Comparison of ENCODE assay signal across 18 mouse cellular contexts in the genomic region with DNA sequence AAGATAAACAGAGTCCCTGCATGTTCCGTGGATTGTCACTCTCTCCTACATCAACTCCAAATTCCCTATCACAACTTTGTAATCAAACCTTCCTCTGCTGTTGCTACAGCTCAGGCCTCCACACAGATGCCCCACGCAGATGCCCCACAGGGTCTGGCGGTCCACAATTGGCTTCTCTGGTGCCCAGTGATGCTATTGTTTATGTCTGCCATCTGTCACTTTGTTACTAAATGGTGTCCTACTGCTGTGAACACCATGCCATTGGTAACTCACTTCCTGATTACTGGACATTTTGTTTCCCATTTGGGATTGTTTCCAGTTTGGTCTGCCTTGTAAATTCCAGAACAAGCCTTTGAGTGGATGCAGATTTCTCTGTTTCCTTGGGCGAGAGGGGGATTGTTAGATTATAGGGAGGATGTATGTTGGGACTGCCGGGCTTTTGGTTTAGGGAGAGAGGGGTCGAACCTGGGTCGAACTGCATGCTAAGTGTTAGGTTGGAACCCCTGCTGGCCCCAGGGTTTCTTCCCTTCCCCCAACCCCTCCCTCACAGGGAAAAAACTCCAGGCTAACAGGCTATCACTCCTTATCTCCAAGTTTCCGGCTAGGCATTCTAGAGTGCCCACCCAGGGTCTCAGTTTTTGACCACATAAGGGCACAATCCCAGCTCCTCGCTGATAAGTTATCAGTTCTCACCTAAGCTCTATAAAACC. TPM values are rescaled to one million over a fixed set of nuclear protein-coding genes. Genes with fewer than 3 reads are reported as not detected.
DNase-seq lines count a peak whose midpoint lies in the region; ATAC-seq lines count a peak whose summit lies in the region.
"Had no signal": no experiment of that assay in that cellular context is flagged by ENCODE, and none has a peak within 500 bp of the region (broad histone marks: within the 10 kb centered on the region; RNA-seq: fewer than 3 reads in every experiment).

No protein-coding gene starts in this region.

- ATAC-seq in heart, embryonic 15.5 days (replicated peaks; ENCODE audit: insufficient number of reproducible peaks, insufficient read depth, low FRiP score, low read depth): no peak
- ATAC-seq: CD4-positive, CD25-positive, alpha-beta regulatory T cell, adult 4 months; forebrain, embryonic 16.5 days; liver, embryonic 12.5 days had no signal

- no peak overlapping the region for H3K9ac ChIP-seq in heart, embryonic 15.5 days
- H3K9ac ChIP-seq: embryonic facial prominence, embryonic 12.5 days; liver, embryonic 12.5 days; midbrain, embryonic 12.5 days; neural tube, embryonic 12.5 days had no signal

- H3K4me3 ChIP-seq in heart, embryonic 15.5 days: no peak overlapping the region
- H3K4me3 ChIP-seq: embryonic facial prominence, embryonic 12.5 days; left cerebral cortex, adult 2 months; liver, embryonic 12.5 days; midbrain, embryonic 12.5 days; neural tube, embryonic 12.5 days had no signal

- no peak for DNase-seq in heart, adult 8-10 months (ENCODE audit: low spot score)
- DNase-seq in retina, postnatal 1 day: peak; percentile 48
- no peak for DNase-seq in retina, embryonic 14.5 days (ENCODE audit: low spot score)
- DNase-seq in cerebellum, postnatal 25 days: peak; percentile 83 to 85
- DNase-seq in lung, postnatal 4 days: peak; percentile 33 to 59
- no peak for DNase-seq in urinary bladder, postnatal 14 days (ENCODE audit: low spot score)
- DNase-seq in right cerebral cortex, adult 2 months (ENCODE audit: low spot score in 2 of 2): no peak
- DNase-seq: kidney, adult 11 months; kidney, postnatal 4 days; right cerebral cortex, postnatal 14 days had no signal

- peaks cover 36% of the 10 kb centered on the region for H3K4me1 ChIP-seq in heart, embryonic 15.5 days (replicated peaks)

- no peaks in the 10 kb centered on the region for H3K36me3 ChIP-seq in heart, embryonic 15.5 days
- H3K36me3 ChIP-seq: embryonic facial prominence, embryonic 12.5 days; liver, embryonic 12.5 days; midbrain, embryonic 12.5 days; neural tube, embryonic 12.5 days had no signal

- H3K27me3 ChIP-seq in heart, embryonic 15.5 days: no peaks in the 10 kb centered on the region
- H3K27me3 ChIP-seq: embryonic facial prominence, embryonic 12.5 days; liver, embryonic 12.5 days; midbrain, embryonic 12.5 days; neural tube, embryonic 12.5 days had no signal

- no peak overlapping the region for H3K4me2 ChIP-seq in heart, embryonic 15.5 days
- H3K4me2 ChIP-seq: embryonic facial prominence, embryonic 12.5 days; liver, embryonic 12.5 days; midbrain, embryonic 12.5 days; neural tube, embryonic 12.5 days had no signal

- no peaks in the 10 kb centered on the region for H3K9me3 ChIP-seq in heart, embryonic 15.5 days (replicated peaks)
- H3K9me3 ChIP-seq: embryonic facial prominence, embryonic 12.5 days; liver, embryonic 12.5 days; midbrain, embryonic 12.5 days; neural tube, embryonic 12.5 days had no signal

- peak overlapping the region; percentile 24; the same call in 1 of the 2 replicates for H3K27ac ChIP-seq in heart, embryonic 15.5 days
- H3K27ac ChIP-seq: embryonic facial prominence, embryonic 12.5 days; left cerebral cortex, adult 2 months; liver, embryonic 12.5 days; midbrain, embryonic 12.5 days; neural tube, embryonic 12.5 days had no signal

- WGBS in heart, embryonic 15.5 days: 30% methylated on average over 9 of the region's 9 CpGs

RNA-seq across cellular contexts. Expression of gene Afdn, which starts 56.6 kb away (rescaled TPM):
- polyA plus RNA-seq in heart, embryonic 15.5 days (2015; fragmentation: Nextera tagmentation; extraction: Ambion mirVana): 54.1 and 68.7 TPM in 2 replicates
- total RNA-seq in heart, adult 8-10 months (2022): 100 to 1,000 TPM in 1 of 4 experiments, 10 to 100 TPM in 3; 62.7 to 106 (median 77.6) TPM

RNA-seq across cellular contexts. Expression of gene Tcte2, which starts 57.9 kb away (rescaled TPM):
- 3.7 and 4.2 TPM in 2 replicates for polyA plus RNA-seq in heart, embryonic 15.5 days (2015; fragmentation: Nextera tagmentation; extraction: Ambion mirVana)
- 1 to 10 TPM; 6.0 to 7.6 (median 6.3) TPM for total RNA-seq in heart, adult 8-10 months (2022)
- polyA plus RNA-seq: CD4-positive, CD25-positive, alpha-beta regulatory T cell, adult 4 months had no signal

Comparison
In these comparisons a context has a peak if more than half of its experiments do, and no peak if none do; other contexts are left out.
1. DNase-seq: peak in retina, postnatal 1 day (single experiment), cerebellum, postnatal 25 days (2 of 2) and lung, postnatal 4 days (2 of 2); none in heart, adult 8-10 months (single experiment), retina, embryonic 14.5 days (single experiment), urinary bladder, postnatal 14 days (single experiment) and right cerebral cortex, adult 2 months (0 of 2).